Mouse (Mus musculus): ENCODE data around the gene Ly75.

- TF ChIP-seq CTCF (IDR thresholded peaks at IDR 0.05) (no peak), EP300 (IDR thresholded peaks at IDR 0.05) (no peak)
Measured at GRCm38 (mm10) chr2:60322031-60322726, 60.9 kb downstream of the Ly75 start.

All from lung, postnatal 0 days (tissue).